Mouse (Mus musculus) CH12.LX (cell line): ENCODE measurements around the gene Wdcp. TPM values are rescaled to one million over a fixed set of nuclear protein-coding genes. Genes with fewer than 3 reads are reported as not detected.

Experiments used
- DNase-seq: peaks from one replicate; pipeline ENCODE4 v3.0.0-alpha.2; 2013; ENCODE audit errors: extremely low read depth
- H3K27ac ChIP-seq: 2 replicates; pipeline ENCODE4 v1.5.1; 2012; ENCODE audit warnings: low read depth, mild to moderate bottlenecking, control low read depth, moderate library complexity; ENCODE audit not compliant: insufficient read depth
- H3K27me3 ChIP-seq: replicated peaks from 2 replicates; pipeline ENCODE3; 2012; ENCODE audit warnings: inconsistent platforms
- H3K36me3 ChIP-seq, 2 experiments: replicated peaks in 1 of 2; 2 replicates each; pipeline versions ENCODE3 to v1.6.1; 2012; ENCODE audit warnings: inconsistent platforms in 1 of 2, low read length in 1 of 2, mild to moderate bottlenecking in 1 of 2, mixed read lengths in 1 of 2, moderate library complexity in 1 of 2; ENCODE audit not compliant: control insufficient read depth in 1 of 2, insufficient read depth in 1 of 2
- H3K4me1 ChIP-seq, 2 experiments: 2 replicates each; pipeline ENCODE4 v1.6.1; 2012; ENCODE audit warnings: inconsistent platforms in 1 of 2, moderate library complexity in 1 of 2; ENCODE audit not compliant: insufficient read depth in 2 of 2, control insufficient read depth in 1 of 2
- H3K4me2 ChIP-seq: 2 replicates; pipeline ENCODE4 v1.6.1; 2012; ENCODE audit warnings: low read depth, mild to moderate bottlenecking, control low read depth; ENCODE audit not compliant: poor library complexity, insufficient read depth, severe bottlenecking
- H3K4me3 ChIP-seq, 3 experiments: fragments of 150-350 bp in 1 of 3; sonication (generic) in 1 of 3; replicated peaks in 1 of 3; 2 replicates each; pipeline versions ENCODE3 to v1.5.1; 2011 to 2012; ENCODE audit warnings: low read depth in 2 of 3, low read length in 2 of 3, mild to moderate bottlenecking in 2 of 3, moderate library complexity in 2 of 3, control low read depth in 1 of 3, improper control_type of control experiment in 1 of 3, inconsistent platforms in 1 of 3, mixed read lengths in 1 of 3; ENCODE audit not compliant: poor library complexity in 1 of 3
- H3K79me2 ChIP-seq: replicated peaks from 2 replicates; pipeline ENCODE4 v1.6.1; 2012; ENCODE audit warnings: mild to moderate bottlenecking, moderate library complexity; ENCODE audit not compliant: control insufficient read depth, poor library complexity, insufficient read depth, severe bottlenecking; ENCODE audit errors: extremely low read depth
- H3K9ac ChIP-seq: 2 replicates; pipeline ENCODE4 v1.6.1; 2012; ENCODE audit warnings: low read depth, mild to moderate bottlenecking, control low read depth, moderate library complexity; ENCODE audit not compliant: insufficient read depth
- H3K9me3 ChIP-seq: replicated peaks from 2 replicates; pipeline ENCODE3; 2012; ENCODE audit warnings: low read length, inconsistent platforms, mixed read lengths
- BHLHE40 ChIP-seq: IDR thresholded peaks from 2 replicates; pipeline ENCODE4 v1.6.1; 2011; ENCODE audit warnings: mild to moderate bottlenecking, low read depth, low read length, improper control_type of control experiment
- CHD1 ChIP-seq: IDR thresholded peaks from 2 replicates; pipeline ENCODE4 v1.6.1; 2012; ENCODE audit warnings: low read depth, low read length, improper control_type of control experiment, inconsistent platforms
- CHD2 ChIP-seq: IDR thresholded peaks from 2 replicates; pipeline ENCODE4 v1.6.1; 2011; ENCODE audit warnings: low read length, improper control_type of control experiment
- CTCF ChIP-seq, 2 experiments: IDR thresholded peaks in 1 of 2; conservative IDR thresholded peaks in 1 of 2; 2 replicates each; pipeline ENCODE4 v1.5.1; 2011 to 2012; ENCODE audit warnings: low read depth in 2 of 2, low read length in 2 of 2, improper control_type of control experiment in 1 of 2, inconsistent platforms in 1 of 2, mild to moderate bottlenecking in 1 of 2, moderate library complexity in 1 of 2
- E2F4 ChIP-seq: IDR thresholded peaks from 2 replicates; pipeline ENCODE4 v1.6.1; 2011; ENCODE audit warnings: low read depth, low read length, improper control_type of control experiment; ENCODE audit not compliant: insufficient replicate concordance
- ELF1 ChIP-seq: IDR thresholded peaks from 2 replicates; pipeline ENCODE4 v1.6.1; 2014; ENCODE audit warnings: low read depth, mild to moderate bottlenecking, inconsistent platforms, low read length, improper control_type of control experiment
- EP300 ChIP-seq: IDR thresholded peaks from 2 replicates; pipeline ENCODE4 v1.6.1; 2011; ENCODE audit warnings: low read length, improper control_type of control experiment
- ETS1 ChIP-seq: conservative IDR thresholded peaks from 2 replicates; pipeline ENCODE4 v1.6.1; 2012; ENCODE audit warnings: low read depth, mild to moderate bottlenecking, inconsistent platforms, low read length, improper control_type of control experiment, moderate library complexity
- GABPA ChIP-seq: IDR thresholded peaks from 2 replicates; pipeline ENCODE4 v1.6.1; 2012; ENCODE audit warnings: low read depth, low read length, improper control_type of control experiment, inconsistent platforms; ENCODE audit not compliant: insufficient replicate concordance
- HCFC1 ChIP-seq: IDR thresholded peaks from 2 replicates; pipeline ENCODE4 v1.6.1; 2012; ENCODE audit warnings: low read depth, mild to moderate bottlenecking, inconsistent platforms, low read length, improper control_type of control experiment
- IRF4 ChIP-seq: IDR thresholded peaks from 2 replicates; pipeline ENCODE4 v1.6.1; 2014; ENCODE audit warnings: low read depth, mild to moderate bottlenecking, inconsistent platforms, low read length, improper control_type of control experiment
- KAT2A ChIP-seq: IDR thresholded peaks from 2 replicates; pipeline ENCODE4 v1.6.1; 2012; ENCODE audit warnings: low read length, improper control_type of control experiment, inconsistent platforms; ENCODE audit not compliant: insufficient replicate concordance
- MAFK ChIP-seq: IDR thresholded peaks from 2 replicates; pipeline ENCODE4 v1.6.1; 2011; ENCODE audit warnings: low read length, improper control_type of control experiment; ENCODE audit not compliant: insufficient replicate concordance
- MEF2A ChIP-seq: IDR thresholded peaks from 2 replicates; pipeline ENCODE4 v1.6.1; 2014; ENCODE audit warnings: low read depth, mild to moderate bottlenecking, inconsistent platforms, low read length, improper control_type of control experiment, borderline replicate concordance
- MXI1 ChIP-seq: IDR thresholded peaks from 2 replicates; pipeline ENCODE4 v1.6.1; 2011; ENCODE audit warnings: mild to moderate bottlenecking, low read depth, low read length, improper control_type of control experiment
- MYC ChIP-seq: IDR thresholded peaks from 2 replicates; pipeline ENCODE4 v1.6.1; 2011; ENCODE audit warnings: low read depth, mild to moderate bottlenecking, improper control_type of control experiment, low read length
- NELFE ChIP-seq: IDR thresholded peaks from 2 replicates; pipeline ENCODE4 v1.6.1; 2011; ENCODE audit warnings: low read depth, low read length, improper control_type of control experiment
- NRF1 ChIP-seq: IDR thresholded peaks from 2 replicates; pipeline ENCODE4 v1.6.1; 2014; ENCODE audit warnings: low read depth, mild to moderate bottlenecking, inconsistent platforms, low read length, improper control_type of control experiment, moderate library complexity
- POLR2A ChIP-seq: IDR thresholded peaks from 2 replicates; pipeline ENCODE4 v1.6.1; 2011; ENCODE audit warnings: low read depth, mild to moderate bottlenecking, improper control_type of control experiment, low read length
- RAD21 ChIP-seq: IDR thresholded peaks from 2 replicates; pipeline ENCODE4 v1.6.1; 2011; ENCODE audit warnings: low read depth, mild to moderate bottlenecking, low read length, improper control_type of control experiment, moderate library complexity
- SMC3 ChIP-seq: IDR thresholded peaks from 2 replicates; pipeline ENCODE4 v1.6.1; 2011; ENCODE audit warnings: low read depth, low read length, improper control_type of control experiment
- TCF12 ChIP-seq: IDR thresholded peaks from 2 replicates; pipeline ENCODE4 v1.6.1; 2014; ENCODE audit warnings: low read depth, mild to moderate bottlenecking, inconsistent platforms, low read length, improper control_type of control experiment
- UBTF ChIP-seq: IDR thresholded peaks from 2 replicates; pipeline ENCODE4 v1.6.1; 2012; ENCODE audit warnings: low read depth, mild to moderate bottlenecking, inconsistent platforms, low read length, improper control_type of control experiment, moderate library complexity
- USF1 ChIP-seq: IDR thresholded peaks from 2 replicates; pipeline ENCODE4 v1.6.1; 2014; ENCODE audit warnings: low read depth, mild to moderate bottlenecking, inconsistent platforms, low read length, improper control_type of control experiment
- USF2 ChIP-seq: conservative IDR thresholded peaks from 2 replicates; pipeline ENCODE4 v1.6.1; 2011; ENCODE audit warnings: low read depth, low read length, improper control_type of control experiment
- ZMIZ1 ChIP-seq: IDR thresholded peaks from 2 replicates; pipeline ENCODE4 v1.6.1; 2012; ENCODE audit warnings: low read depth, mild to moderate bottlenecking, inconsistent platforms, low read length, improper control_type of control experiment
- ZNF384 ChIP-seq: IDR thresholded peaks from 2 replicates; pipeline ENCODE4 v1.6.1; 2012; ENCODE audit warnings: low read depth, low read length, improper control_type of control experiment, inconsistent platforms
- dilution Hi-C: fragments of 300-500 bp; cut with MboI; formaldehyde crosslinking; loops from 2 replicates; pipeline ENCODE4 v1.14.3; 2020; ENCODE audit warnings: low sequenced_read_pairs; ENCODE audit not compliant: extremely low pct_unique_long_range_greater_than_20kb, extremely low pct_ligation_motif_present
- in situ Hi-C: fragments of 300-500 bp; cut with MboI; formaldehyde crosslinking; loops from 3 replicates; pipeline ENCODE4 v1.14.3; 2019; ENCODE audit warnings: low sequenced_read_pairs, low pct_ligation_motif_present, low pct_unique_long_range_greater_than_20kb, mixed read lengths
- polyA plus RNA-seq: library from polyadenylated mRNA; unstranded; fragments of >175 nt; gene quantifications from 2 replicates; pipeline ENCODE4 v1.2.1, GENCODE M21; 2012; ENCODE audit warnings: low read depth; ENCODE audit not compliant: insufficient read length
- total RNA-seq, 2 experiments: library from RNA; depleted of rRNA; stranded (reverse); fragments of 300-350 nt in 1 of 2; fragments of >200 nt in 1 of 2; gene quantifications; 2 replicates each; pipeline ENCODE4 v1.2.3; 2012 to 2014

Wdcp gene
- 18.9 and 21.7 TPM in 2 replicates for total RNA-seq (2012; rRNA removed)
- 31.3 and 32.1 TPM in 2 replicates for total RNA-seq (2014; rRNA removed)
- 8.9 and 9.3 TPM in 2 replicates for polyA plus RNA-seq

- dilution Hi-C loops: no loop called here
These were observed at the start of gene Wdcp for GRCm38 (mm10) chr12:4842890-4843597. Gene Wdcp, plus strand, starts transcription at chr12:4843303.

GRCm38 (mm10) chr12:4793718-4794117 is 49.4 kb upstream of the Wdcp start:
- H3K79me2 ChIP-seq: no peaks in the 10 kb centered on the region
- no peaks in the 10 kb centered on the region for H3K4me1 ChIP-seq
- TF ChIP-seq MYC: no peak
- TF ChIP-seq EP300: no peak
- no peak for TF ChIP-seq CHD1
- no peak for TF ChIP-seq ETS1
- no peak for TF ChIP-seq MEF2A
- TF ChIP-seq MAFK: no peak
- TF ChIP-seq HCFC1: no peak
- TF ChIP-seq ZNF384: no peak
- peak; percentile 8 to 54; a peak in 2 of 4 replicates for TF ChIP-seq CTCF (conservative IDR thresholded peaks at IDR 0.05 in 1 of 2, IDR thresholded peaks at IDR 0.05 in 1 of 2; ENCODE audit: low read depth in 2 of 2, low read length in 2 of 2)
- TF ChIP-seq SMC3: peak; percentile 56
- no peak for TF ChIP-seq ZMIZ1
- TF ChIP-seq RAD21: peak; percentile 26
- TF ChIP-seq NELFE: no peak
- H3K4me3 ChIP-seq: no peak overlapping the region
- H3K9me3 ChIP-seq: peaks cover 2% of the 10 kb centered on the region
- H3K36me3 ChIP-seq: no peaks in the 10 kb centered on the region
- H3K27ac ChIP-seq: no peak overlapping the region
- H3K9ac ChIP-seq: no peak overlapping the region
- dilution Hi-C loops (no loop called here), in situ Hi-C loops (no loop called here)
- no peaks in the 10 kb centered on the region for H3K27me3 ChIP-seq
- H3K4me2 ChIP-seq: no peak overlapping the region
- peak; percentile 12 for DNase-seq

More at GRCm38 (mm10) chr12:4842890-4843597, at the start of gene Wdcp:
- Histone ChIP-seq H3K9ac (peak within 1 kb of the TSS; percentile 59), H3K4me1 (peaks cover 3 to 5% of the 10 kb centered on the region in 2 experiments; a peak in 2 of 4 replicates), H3K9me3 (no peaks in the 10 kb centered on the region), H3K27me3 (peaks cover 23% of the 10 kb centered on the region), H3K27ac (no peak within 1 kb of the TSS; the same call in 1 of the 2 replicates), H3K4me3 (peak within 1 kb of the TSS; percentile 67 to 78 (median 77)), H3K36me3 (peaks cover 3 to 10% of the 10 kb centered on the region in 2 experiments), H3K4me2 (peak within 1 kb of the TSS; percentile 82), H3K79me2 (peaks cover 33% of the 10 kb centered on the region)
- TF ChIP-seq MXI1: no peak
- TF ChIP-seq MEF2A: no peak
- no peak for TF ChIP-seq SMC3
- peak; percentile 37; the same call in 1 of the 2 replicates for TF ChIP-seq ZMIZ1
- TF ChIP-seq UBTF: no peak
- TF ChIP-seq ZNF384: 0 out of 2 replicates have a peak, but pooled peaks have one; percentile 16
- peak; percentile 95 for TF ChIP-seq E2F4
- peak; percentile 62 for TF ChIP-seq USF1
- TF ChIP-seq KAT2A: peak; percentile 93; the same call in 1 of the 2 replicates
- peak; percentile 23; the same call in 1 of the 2 replicates for TF ChIP-seq BHLHE40
- TF ChIP-seq HCFC1: peak; percentile 94
- peak; percentile 27; the same call in 1 of the 2 replicates for TF ChIP-seq GABPA
- TF ChIP-seq POLR2A: peak; percentile 68
- 0 out of 2 replicates have a peak, but pooled peaks have one; percentile 11 for TF ChIP-seq ETS1
- peak; percentile 83 for TF ChIP-seq CHD2
- peak; percentile 26; the same call in 1 of the 2 replicates for TF ChIP-seq TCF12
- TF ChIP-seq CTCF (conservative IDR thresholded peaks at IDR 0.05 in 1 of 2, IDR thresholded peaks at IDR 0.05 in 1 of 2; ENCODE audit: low read depth in 2 of 2, low read length in 2 of 2): no peak
- no peak for TF ChIP-seq USF2
- no peak for TF ChIP-seq RAD21
- TF ChIP-seq IRF4: peak; percentile 46
- TF ChIP-seq NRF1: no peak
- TF ChIP-seq ELF1: peak; percentile 66
- 0 out of 2 replicates have a peak, but pooled peaks have one; percentile 10 for TF ChIP-seq NELFE
- in situ Hi-C loops: loop anchor here (25.0 kb wide), 1 partner anchor 606 kb away; the partner anchor contains the start of genes Cenpo and Ptrhd1
- DNase-seq: peak; percentile 92
